Mouse (Mus musculus) embryonic facial prominence, embryonic 15.5 days (tissue): Measurements from ENCODE around the gene Cabp1. TPM values are rescaled to one million over a fixed set of nuclear protein-coding genes. Genes with fewer than 3 reads are reported as not detected.
"Not testable (repeated sequence)": the region's sequence is repeated elsewhere in the genome, so short reads cannot be mapped to it uniquely, and the experiment has no call there.

Experiments used
- ATAC-seq: fragments of 200-750 bp; cut with Nextera tagmentation; 2 replicates; pipeline ENCODE4 v1.8.0; 2017; ENCODE audit warnings: low read depth, moderate TSS enrichment; ENCODE audit not compliant: insufficient number of reproducible peaks, low FRiP score, low TSS enrichment
- H3K27ac ChIP-seq: fragments of 300-500 bp; sonication (generic); replicated peaks from 2 replicates; pipeline ENCODE4 v1.5.1; 2015; ENCODE audit warnings: mild to moderate bottlenecking, inconsistent platforms
- H3K27me3 ChIP-seq: fragments of 300-500 bp; sonication (generic); 2 replicates; pipeline ENCODE4 v1.6.1; 2015; ENCODE audit warnings: inconsistent platforms
- H3K36me3 ChIP-seq: fragments of 300-500 bp; sonication (generic); 2 replicates; pipeline ENCODE4 v1.6.1; 2015; ENCODE audit warnings: mild to moderate bottlenecking, inconsistent platforms
- H3K4me1 ChIP-seq: fragments of 300-500 bp; sonication (generic); 2 replicates; pipeline ENCODE4 v1.6.1; 2015; ENCODE audit warnings: inconsistent platforms
- H3K4me2 ChIP-seq: fragments of 300-500 bp; sonication (generic); replicated peaks from 2 replicates; pipeline ENCODE4 v1.6.1; 2015; ENCODE audit warnings: mild to moderate bottlenecking, inconsistent platforms
- H3K4me3 ChIP-seq: fragments of 300-500 bp; sonication (generic); replicated peaks from 2 replicates; pipeline ENCODE4 v1.5.1; 2015; ENCODE audit warnings: mild to moderate bottlenecking, inconsistent platforms
- H3K9ac ChIP-seq: fragments of 300-500 bp; sonication (generic); 2 replicates; pipeline ENCODE4 v1.6.1; 2015; ENCODE audit warnings: inconsistent platforms
- H3K9me3 ChIP-seq: fragments of 300-500 bp; sonication (generic); replicated peaks from 2 replicates; pipeline ENCODE4 v1.6.1; 2016; ENCODE audit warnings: inconsistent platforms
- WGBS: fragments of 180-500 bp; shearing (Covaris S2); methylation state at CpG from one replicate; pipeline ENCODE4 v1.1.7; 2015; 5-methylcytosine and 5-hydroxymethylcytosine counted together
- polyA plus RNA-seq: library from polyadenylated mRNA; unstranded; fragments of >200 nt; fragmentation: Nextera tagmentation; extraction: Ambion mirVana; gene quantifications from 2 replicates; pipeline ENCODE4 v1.2.1, GENCODE M21; 2015

Gene Cabp1
- polyA plus RNA-seq, 1 experiment from 2014 or later = 2.6 TPM

DNA sequence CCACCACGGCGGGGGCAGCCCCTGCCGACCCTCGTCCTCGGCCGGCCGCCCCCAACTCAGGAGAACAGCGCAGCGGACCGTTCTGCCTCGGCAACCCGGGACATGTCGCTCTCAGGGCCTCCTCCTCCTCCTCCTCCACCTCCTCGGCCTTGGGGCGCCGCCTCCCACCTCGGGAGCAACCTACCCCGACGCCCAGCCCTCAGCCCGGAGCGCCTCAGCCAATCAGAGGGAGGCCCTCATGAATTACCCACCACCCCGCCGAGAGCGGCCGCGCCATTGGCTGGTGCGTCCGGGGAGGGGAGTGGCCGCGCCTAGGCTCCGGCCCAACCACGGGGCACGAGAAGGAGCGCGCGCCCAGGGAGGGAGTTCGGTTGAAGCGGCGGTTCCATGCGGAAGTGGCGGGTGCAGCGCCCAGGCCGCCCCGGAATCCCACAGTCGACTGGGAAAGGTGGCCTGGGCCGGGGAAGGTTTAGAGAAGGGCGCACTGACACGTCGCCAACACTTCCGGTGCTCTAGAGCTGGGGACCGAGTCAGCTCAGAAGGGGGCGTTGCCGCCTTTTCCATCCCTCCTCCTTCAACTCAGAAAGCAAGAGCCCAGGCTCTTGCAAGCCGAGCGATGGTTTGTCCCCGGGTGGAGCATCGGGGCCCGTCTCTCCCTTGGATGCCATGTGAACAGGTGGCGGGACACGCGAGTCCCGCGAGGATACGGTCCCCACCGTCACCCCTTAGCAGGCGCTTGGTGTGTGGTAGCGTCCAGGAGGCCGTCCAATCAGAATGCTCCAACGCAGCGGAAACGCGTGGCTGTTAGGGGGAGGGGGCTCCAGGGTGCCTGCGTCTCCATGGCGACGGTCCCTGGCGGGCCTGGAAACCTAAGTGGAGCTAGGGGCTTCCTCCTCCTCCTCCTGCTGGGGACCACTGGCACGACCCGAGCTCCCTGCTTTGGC is 35.9 kb downstream of the Cabp1 start, which contains the start of gene Mlec:
Mlec (minus strand) TSS at position 140 of the 944 bp plus-strand sequence.
- Histone ChIP-seq H3K27me3 (no peaks in the 10 kb centered on the region), H3K4me2 (peak within 1 kb of the TSS; percentile 80), H3K27ac (peak within 1 kb of the TSS; percentile 99), H3K4me1 (peaks cover 57% of the 10 kb centered on the region), H3K9me3 (no peaks in the 10 kb centered on the region), H3K9ac (peak within 1 kb of the TSS; percentile 95), H3K4me3 (peak within 1 kb of the TSS; percentile 99), H3K36me3 (no peaks in the 10 kb centered on the region)
- under 1% methylated on average over 69 of the region's 78 CpGs for WGBS
- peak; percentile 97 for ATAC-seq

DNA sequence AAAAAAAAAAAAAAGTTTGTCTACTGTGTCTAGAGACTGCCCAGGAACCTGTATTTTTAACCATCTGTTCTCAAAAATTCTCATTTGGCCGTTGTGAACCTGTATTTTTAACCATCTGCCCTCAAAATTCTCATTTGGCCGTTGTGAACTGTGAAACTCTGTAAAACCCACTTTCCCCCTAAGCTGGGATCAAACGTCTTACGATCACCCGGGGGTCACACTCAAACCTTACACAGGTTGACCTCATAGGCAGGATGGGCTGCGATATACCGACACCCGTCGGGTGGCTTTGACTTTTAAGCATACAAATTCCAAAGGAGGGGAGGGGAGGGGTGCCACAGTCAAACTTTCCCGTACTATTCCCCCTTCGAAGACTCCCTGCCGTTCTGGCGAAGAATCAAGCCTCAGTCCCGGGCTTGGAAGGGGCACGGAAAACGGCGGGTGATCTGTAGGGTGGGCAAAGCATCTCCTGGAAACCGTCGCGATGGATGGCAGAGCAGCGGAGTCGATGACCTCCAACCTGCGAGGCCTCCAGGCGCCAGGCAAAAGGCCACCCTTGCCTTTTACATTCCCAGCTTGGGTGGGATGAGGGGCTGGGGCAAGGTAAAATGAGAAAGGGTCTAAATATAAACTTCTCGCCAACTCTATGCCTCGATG is 37.1 kb downstream of the Cabp1 start:
- H3K27ac ChIP-seq = peak overlapping the region; percentile 99

DNA sequence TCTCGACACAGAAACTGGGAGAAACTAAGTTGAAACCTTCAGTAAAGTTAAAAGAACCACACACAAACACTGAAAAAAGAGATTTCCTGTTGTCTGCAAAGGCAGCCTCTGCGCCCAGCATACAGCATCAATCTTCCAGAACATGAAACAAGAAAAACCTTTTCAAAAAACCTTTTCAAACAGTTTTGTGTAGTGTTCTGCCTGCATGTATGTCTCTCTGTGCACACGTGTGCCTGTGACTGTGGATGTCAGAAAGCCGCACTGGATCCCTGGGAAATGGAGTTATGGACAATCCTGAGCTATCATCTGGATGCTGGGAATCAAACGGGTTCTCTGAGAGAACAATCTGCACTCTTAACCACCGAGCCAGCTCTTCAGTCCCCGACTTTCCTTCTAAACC is 37.8 kb downstream of the Cabp1 start:
- 42% methylated on average over 7 of the region's 7 CpGs for WGBS
- Histone ChIP-seq H3K4me3 (peak overlapping the region; percentile 99), H3K9ac (peak overlapping the region; percentile 35; the same call in 1 of the 2 replicates), H3K36me3 (peaks cover 3% of the 10 kb centered on the region), H3K27me3 (no peaks in the 10 kb centered on the region), H3K4me1 (peaks cover 69% of the 10 kb centered on the region), H3K27ac (peak overlapping the region; percentile 69), H3K9me3 (no peaks in the 10 kb centered on the region), H3K4me2 (peak overlapping the region; percentile 80)
- no peak for ATAC-seq

More for the DNA sequence above, 37.1 kb downstream of the Cabp1 start:
- Histone ChIP-seq H3K27me3 (no peaks in the 10 kb centered on the region), H3K9ac (peak overlapping the region; percentile 95), H3K9me3 (no peaks in the 10 kb centered on the region), H3K4me1 (peaks cover 66% of the 10 kb centered on the region), H3K36me3 (no peaks in the 10 kb centered on the region), H3K4me2 (peak overlapping the region; percentile 80), H3K4me3 (peak overlapping the region; percentile 99)
- WGBS = 1% methylated on average over 26 of the region's 26 CpGs
- no peak for ATAC-seq

DNA sequence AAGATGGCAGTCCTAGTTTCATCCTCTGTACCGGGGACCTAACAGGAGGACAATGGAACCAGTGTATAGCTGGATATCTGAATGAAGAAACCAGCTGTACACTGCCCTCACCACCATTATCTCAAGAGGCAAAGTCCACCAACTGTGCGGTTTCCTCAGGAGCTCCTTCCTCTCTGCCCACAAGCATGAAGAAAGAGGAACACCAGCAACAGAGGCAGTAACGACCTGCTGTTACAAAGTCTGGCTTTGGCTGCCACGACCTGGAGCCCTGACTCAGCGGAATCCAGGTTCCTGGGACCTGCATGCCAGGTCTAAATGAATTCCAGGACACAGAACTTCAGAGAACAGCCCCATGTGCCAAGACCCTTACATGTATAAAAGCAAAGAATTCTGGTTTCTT is 38.4 kb downstream of the Cabp1 start:
- Histone ChIP-seq H3K4me2 (peak overlapping the region; percentile 80), H3K4me1 (peaks cover 66% of the 10 kb centered on the region), H3K9ac (peak overlapping the region; percentile 19), H3K27ac (peak overlapping the region; percentile 69), H3K27me3 (no peaks in the 10 kb centered on the region), H3K36me3 (peaks cover 9% of the 10 kb centered on the region), H3K4me3 (peak overlapping the region; percentile 99), H3K9me3 (no peaks in the 10 kb centered on the region)
- ATAC-seq = no peak
- 11% methylated on average over 5 of the region's 5 CpGs for WGBS

DNA sequence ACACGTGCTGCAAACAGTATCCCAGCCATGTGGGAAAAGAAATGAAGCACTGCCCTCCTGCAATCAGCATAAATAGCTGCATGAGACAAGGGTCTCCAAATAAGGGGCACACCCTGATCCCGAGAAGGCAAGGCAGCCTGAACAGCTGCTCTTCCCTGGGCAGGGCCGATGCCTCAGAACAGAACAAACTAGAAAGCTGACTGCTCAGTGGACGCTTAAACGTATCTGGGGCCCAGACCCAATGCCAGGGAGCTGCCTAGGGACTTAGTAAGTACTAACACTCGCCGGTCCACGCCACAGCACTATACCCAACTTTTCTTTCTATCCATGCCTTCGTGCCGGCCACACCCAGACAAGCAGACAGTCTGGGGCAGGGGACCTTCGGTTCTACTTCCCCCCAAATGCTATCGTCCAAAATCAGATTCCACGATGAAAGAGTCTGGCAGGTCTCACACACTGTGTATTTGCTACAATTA is 39.0 kb downstream of the Cabp1 start:
- 42% methylated on average over 13 of the region's 13 CpGs for WGBS
- peak overlapping the region; percentile 99 for H3K4me3 ChIP-seq

DNA sequence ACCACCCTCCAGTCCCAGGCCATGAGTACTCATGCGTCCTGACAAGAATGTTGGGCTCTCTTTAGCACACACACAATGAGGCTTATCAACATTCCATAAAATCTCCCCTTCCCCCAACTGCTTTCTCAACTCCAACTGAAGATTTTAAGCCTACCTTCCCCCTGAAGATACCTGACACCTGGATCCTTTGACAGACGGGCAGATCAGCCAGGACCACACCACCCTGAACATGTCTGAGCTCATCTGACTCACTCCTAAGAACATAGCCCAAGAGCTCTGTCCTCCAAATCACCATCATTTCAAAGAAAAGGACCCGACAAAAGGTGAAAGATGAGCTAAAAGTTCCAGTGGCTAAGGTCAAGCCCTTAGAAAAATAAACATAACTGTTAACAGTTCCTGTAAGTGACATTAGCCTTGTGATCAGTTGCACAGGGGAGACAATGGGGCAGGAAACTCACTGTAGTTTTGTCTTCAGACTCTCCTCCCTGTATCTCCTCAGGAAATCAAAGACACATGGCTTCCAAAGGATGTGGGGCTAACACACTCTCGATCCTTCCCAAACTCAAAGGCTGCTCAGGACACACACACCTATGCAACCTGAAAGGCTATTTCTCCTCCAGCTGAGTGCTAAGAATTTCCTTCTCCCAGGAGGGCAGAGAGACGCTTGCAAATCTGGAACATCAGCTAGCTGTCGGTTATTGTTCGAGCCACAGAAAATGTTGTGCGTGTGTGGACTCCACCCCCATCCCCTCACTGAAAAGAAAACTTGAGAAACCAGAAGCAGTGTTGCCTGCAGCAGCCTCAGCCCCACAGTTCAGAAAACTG is 41.8 kb downstream of the Cabp1 start:
- no peak overlapping the region for H3K9ac ChIP-seq
- H3K27me3 ChIP-seq = no peaks in the 10 kb centered on the region
- H3K4me2 ChIP-seq = peak overlapping the region; percentile 22
- 15% methylated on average over 8 of the region's 8 CpGs for WGBS
- 0 out of 2 replicates have a peak overlapping the region, but pooled peaks have one; percentile 5 for H3K4me3 ChIP-seq
- peak overlapping the region; percentile 82 for H3K27ac ChIP-seq
- H3K36me3 ChIP-seq = peaks cover 42% of the 10 kb centered on the region
- no peaks in the 10 kb centered on the region for H3K9me3 ChIP-seq
- no peak for ATAC-seq
- H3K4me1 ChIP-seq = peaks cover 56% of the 10 kb centered on the region

More for the DNA sequence above, 39.0 kb downstream of the Cabp1 start:
- H3K27me3 ChIP-seq = no peaks in the 10 kb centered on the region
- peaks cover 63% of the 10 kb centered on the region for H3K4me1 ChIP-seq
- H3K4me2 ChIP-seq = peak overlapping the region; percentile 80
- ATAC-seq = no peak
- peaks cover 15% of the 10 kb centered on the region for H3K36me3 ChIP-seq
- no peaks in the 10 kb centered on the region for H3K9me3 ChIP-seq
- peak overlapping the region; percentile 19 for H3K9ac ChIP-seq
- peak overlapping the region; percentile 69 for H3K27ac ChIP-seq

DNA sequence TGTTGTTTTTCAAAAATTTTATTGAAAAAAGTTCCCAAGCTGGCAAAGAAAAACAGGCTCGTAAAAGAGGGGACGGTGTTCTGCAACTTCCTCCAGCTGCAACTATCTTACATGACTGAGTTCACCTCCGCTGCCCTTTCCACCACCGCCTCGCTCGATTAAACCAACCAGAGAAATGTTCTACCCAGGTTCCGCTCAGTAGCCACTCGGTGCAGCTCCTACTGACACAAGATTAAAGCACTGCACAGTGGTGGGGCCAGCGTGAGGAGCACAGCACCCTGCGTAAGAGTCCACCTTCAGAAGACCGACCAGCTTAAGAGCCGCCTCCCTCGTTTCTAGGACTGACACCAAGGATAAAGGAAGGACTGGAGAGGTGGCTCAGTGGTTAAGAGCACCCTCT is 42.7 kb downstream of the Cabp1 start:
- no peak overlapping the region for H3K4me2 ChIP-seq
- H3K27me3 ChIP-seq = no peaks in the 10 kb centered on the region
- peaks cover 51% of the 10 kb centered on the region for H3K36me3 ChIP-seq
- no peak overlapping the region for H3K4me3 ChIP-seq
- H3K4me1 ChIP-seq = peaks cover 53% of the 10 kb centered on the region
- H3K27ac ChIP-seq = peak overlapping the region; percentile 44; the same call in 1 of the 2 replicates
- no peaks in the 10 kb centered on the region for H3K9me3 ChIP-seq
- 72% methylated on average over 13 of the region's 13 CpGs for WGBS
- no peak overlapping the region for H3K9ac ChIP-seq
- no peak for ATAC-seq

DNA sequence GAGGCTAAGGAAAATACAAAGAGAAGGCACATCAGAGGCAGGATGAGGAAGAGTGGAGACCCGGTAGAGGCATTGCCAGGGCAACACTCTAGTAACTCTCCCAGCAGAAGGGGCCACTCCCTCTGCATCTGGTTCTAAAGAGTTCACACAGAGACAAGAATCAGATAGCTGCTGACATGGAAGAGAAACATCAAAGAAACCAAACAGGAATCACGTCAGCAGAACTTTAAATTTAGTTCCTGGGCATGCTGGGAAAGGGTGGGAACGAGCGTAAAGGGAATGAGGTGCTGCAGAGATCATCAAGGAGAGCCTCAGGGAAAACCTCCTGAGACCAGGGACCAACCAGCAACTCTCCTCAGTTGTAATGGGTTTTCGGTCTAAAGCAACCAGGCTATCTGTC is 43.2 kb downstream of the Cabp1 start:
- Histone ChIP-seq H3K4me3 (no peak overlapping the region), H3K4me2 (no peak overlapping the region), H3K27ac (peak overlapping the region; percentile 44; the same call in 1 of the 2 replicates), H3K9me3 (no peaks in the 10 kb centered on the region), H3K27me3 (no peaks in the 10 kb centered on the region), H3K4me1 (peaks cover 49% of the 10 kb centered on the region), H3K9ac (no peak overlapping the region), H3K36me3 (peaks cover 56% of the 10 kb centered on the region)
- WGBS = 72% methylated on average over 5 of the region's 5 CpGs
- no peak for ATAC-seq

DNA sequence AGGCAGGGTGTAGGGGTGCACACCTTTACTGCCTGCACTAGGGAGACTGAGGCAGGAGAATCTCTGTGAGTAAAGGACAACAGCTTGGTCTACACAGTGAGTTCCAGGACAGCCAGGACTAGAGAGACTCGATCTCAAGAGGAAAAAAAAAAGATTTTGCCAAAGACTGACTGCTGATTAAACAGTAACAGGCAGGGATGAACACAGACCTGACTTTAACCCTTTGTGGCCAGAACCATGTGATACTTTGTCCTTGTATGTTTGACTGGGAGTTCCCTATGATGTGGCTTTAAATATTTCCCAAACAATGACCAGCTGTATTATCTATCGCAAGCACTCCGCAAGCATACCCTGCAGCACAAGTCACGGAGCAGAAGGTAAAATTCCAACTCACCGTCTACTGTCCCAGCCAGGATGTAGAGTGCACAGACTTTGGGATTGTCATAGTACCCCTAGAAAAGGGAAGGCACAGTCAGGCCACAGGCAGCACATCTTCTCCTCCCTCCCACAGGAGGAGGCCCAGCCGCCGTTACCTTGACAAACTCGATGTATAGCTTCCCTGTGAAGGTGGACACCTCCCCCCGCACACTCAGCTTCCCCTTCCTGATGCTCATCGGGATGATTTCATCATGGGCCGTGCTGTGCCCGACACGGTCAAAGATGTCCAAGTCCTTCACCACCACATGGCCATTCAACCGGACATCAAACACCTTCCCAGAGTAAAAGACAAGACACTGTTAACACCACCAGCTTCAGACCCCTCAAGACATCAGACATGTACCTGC is 44.3 kb downstream of the Cabp1 start:
- Histone ChIP-seq H3K4me3 (no peak overlapping the region), H3K36me3 (peaks cover 66% of the 10 kb centered on the region), H3K4me1 (peaks cover 37% of the 10 kb centered on the region), H3K9me3 (no peaks in the 10 kb centered on the region), H3K9ac (no peak overlapping the region), H3K27ac (no peak overlapping the region), H3K4me2 (no peak overlapping the region), H3K27me3 (no peaks in the 10 kb centered on the region)
- WGBS = 92% methylated on average over 14 of the region's 14 CpGs
- ATAC-seq = no peak

DNA sequence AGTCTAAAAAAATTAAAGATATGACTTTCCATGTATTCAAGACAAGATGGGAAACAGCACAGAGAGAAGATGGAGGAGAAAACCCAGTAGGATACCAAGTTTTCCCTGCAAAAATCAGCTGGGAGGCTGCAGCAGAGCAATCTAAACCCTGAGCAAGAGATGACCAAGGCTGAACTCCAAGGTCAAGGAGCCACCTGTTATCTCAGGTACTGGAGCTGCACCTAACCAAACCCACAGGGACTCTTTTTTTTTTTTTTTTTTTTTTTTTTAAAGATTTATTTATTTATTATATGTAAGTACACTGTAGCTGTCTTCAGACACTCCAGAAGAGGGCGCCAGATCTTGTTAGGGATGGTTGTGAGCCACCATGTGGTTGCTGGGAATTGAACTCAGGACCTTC is 45.3 kb downstream of the Cabp1 start:
- H3K36me3 ChIP-seq = peaks cover 75% of the 10 kb centered on the region
- H3K27ac ChIP-seq, ATAC-seq: not testable (repeated sequence)

More for the DNA sequence above, 45.3 kb downstream of the Cabp1 start:
- not testable (repeated sequence) for H3K9ac ChIP-seq, H3K4me3 ChIP-seq, H3K4me2 ChIP-seq, H3K9me3 ChIP-seq, H3K27me3 ChIP-seq
- peaks cover 28% of the 10 kb centered on the region for H3K4me1 ChIP-seq
- WGBS = no CpG with 5 or more reads among the region's 1 CpGs
